In the genomic region with DNA sequence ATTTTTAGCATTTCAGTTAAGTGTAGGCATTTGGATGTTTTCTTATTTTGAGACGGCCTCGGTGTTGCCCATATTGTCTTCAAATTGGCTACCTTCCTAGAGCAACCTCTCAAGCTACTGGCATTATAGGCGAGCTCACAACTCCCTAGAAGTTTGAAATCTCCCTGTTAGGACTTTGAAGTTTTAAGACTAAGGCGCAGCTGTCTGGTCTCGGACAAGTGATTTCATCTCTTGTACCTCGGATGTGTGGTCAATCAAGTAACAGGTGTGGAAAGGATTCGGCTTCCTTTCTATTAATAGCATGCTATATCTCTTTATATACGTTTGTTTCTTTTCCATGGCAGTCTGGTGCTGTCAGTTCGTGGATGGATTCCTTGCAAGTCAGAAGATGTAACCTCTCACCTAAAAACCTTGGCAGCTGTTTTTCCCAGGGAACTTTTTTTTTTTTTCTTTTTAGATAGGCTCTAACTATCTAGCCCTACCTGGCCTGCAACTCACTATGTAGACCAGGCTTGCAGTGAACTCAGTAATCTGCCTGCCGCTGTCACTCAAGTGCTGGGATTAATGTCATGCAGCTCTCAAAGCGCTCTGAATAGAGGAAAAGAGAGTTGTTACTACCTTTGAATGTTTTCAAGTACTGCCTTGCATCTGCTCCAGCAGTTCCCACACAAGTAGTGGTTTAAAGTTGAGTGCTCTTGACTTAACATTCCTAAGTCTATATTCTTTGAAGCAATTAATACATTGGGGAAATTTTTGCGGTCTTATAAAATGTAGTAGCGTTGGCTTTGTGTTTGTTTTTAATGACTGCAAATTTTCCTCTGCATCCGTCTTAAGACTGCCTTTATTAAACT, we compare ENCODE assay signal across 8 mouse cellular contexts. TPM values are rescaled to one million over a fixed set of nuclear protein-coding genes. Genes with fewer than 3 reads are reported as not detected.
DNase-seq lines count a peak whose midpoint lies in the region; ATAC-seq and TF ChIP-seq lines count a peak whose summit lies in the region.

No protein-coding gene starts in this region.

- H3K4me1 ChIP-seq in heart, embryonic 11.5 days (ENCODE audit: control insufficient read depth, insufficient read depth, low read length): peaks cover 16% of the 10 kb centered on the region
- H3K4me1 ChIP-seq in MEL (ENCODE audit: control insufficient read depth in 1 of 2, insufficient read depth in 2 of 2, low read length in 2 of 2): peaks cover 0 to 21% of the 10 kb centered on the region in 2 experiments; a peak in 2 of 4 replicates
- H3K4me1 ChIP-seq in hindbrain, embryonic 14.5 days (replicated peaks; ENCODE audit: control insufficient read depth, insufficient read depth, low read length): peaks cover 19% of the 10 kb centered on the region
- H3K4me1 ChIP-seq in midbrain, embryonic 10.5 days: peaks cover 26% of the 10 kb centered on the region
- peaks cover 7% of the 10 kb centered on the region; the same call in 1 of the 2 replicates for H3K4me1 ChIP-seq in thymus, adult 2 months (replicated peaks; ENCODE audit: control insufficient read depth, insufficient read depth, low read length)

- H3K79me2 ChIP-seq in MEL (ENCODE audit: control insufficient read depth, insufficient read depth, low read length, poor library complexity): peaks cover 50% of the 10 kb centered on the region

- no peak overlapping the region for H3K27ac ChIP-seq in heart, embryonic 11.5 days (ENCODE audit: low read depth, low read length)
- peak overlapping the region; percentile 96; the same call in 1 of the 2 replicates for H3K27ac ChIP-seq in MEL (ENCODE audit: control insufficient read depth, low read depth, low read length)
- no peak overlapping the region for H3K27ac ChIP-seq in hindbrain, embryonic 14.5 days
- H3K27ac ChIP-seq in midbrain, embryonic 10.5 days (replicated peaks): peak overlapping the region; percentile 98; the same call in 1 of the 2 replicates
- no peak overlapping the region for H3K27ac ChIP-seq in thymus, adult 2 months (ENCODE audit: control insufficient read depth, insufficient read depth, low read length)

- H3K4me3 ChIP-seq in heart, embryonic 11.5 days (ENCODE audit: low read depth, low read length): peak overlapping the region; percentile 95
- H3K4me3 ChIP-seq in MEL (ENCODE audit: control insufficient read depth in 1 of 2, insufficient read depth in 1 of 2, low read depth in 2 of 2, low read length in 2 of 2): peak overlapping the region; percentile 59 to 100
- peak overlapping the region; percentile 92 for H3K4me3 ChIP-seq in hindbrain, embryonic 14.5 days (replicated peaks; ENCODE audit: low read length)
- H3K4me3 ChIP-seq in midbrain, embryonic 10.5 days: peak overlapping the region; percentile 94
- no peak overlapping the region for H3K4me3 ChIP-seq in thymus, adult 2 months (ENCODE audit: control insufficient read depth, insufficient read depth, low read length)

- intact Hi-C loops in heart, postnatal 25 days (cut with DNase I): no loop called here

- no peaks in the 10 kb centered on the region for H3K9me3 ChIP-seq in heart, embryonic 11.5 days (replicated peaks; ENCODE audit: control insufficient read depth, low read length)
- H3K9me3 ChIP-seq in MEL (replicated peaks; ENCODE audit: insufficient read depth, low read length): no peaks in the 10 kb centered on the region
- no peaks in the 10 kb centered on the region for H3K9me3 ChIP-seq in hindbrain, embryonic 14.5 days (ENCODE audit: control insufficient read depth, low read length)
- H3K9me3 ChIP-seq in midbrain, embryonic 10.5 days (replicated peaks): no peaks in the 10 kb centered on the region

- 41% methylated on average over 14 of the region's 14 CpGs for WGBS in heart, embryonic 11.5 days (ENCODE audit: insufficient replicate concordance)
- 68% methylated on average over 14 of the region's 14 CpGs for WGBS in hindbrain, embryonic 14.5 days
- 66% methylated on average over 14 of the region's 14 CpGs for WGBS in midbrain, embryonic 10.5 days
- 43% methylated on average over 14 of the region's 14 CpGs for whole genome bisulfite sequencing in thymus, adult 2 months

- peak overlapping the region; percentile 98 for H3K9ac ChIP-seq in heart, embryonic 11.5 days (ENCODE audit: low read depth, low read length)
- peak overlapping the region; percentile 99 for H3K9ac ChIP-seq in MEL (ENCODE audit: control insufficient read depth, low read depth, low read length, poor library complexity, severe bottlenecking)
- H3K9ac ChIP-seq in hindbrain, embryonic 14.5 days: peak overlapping the region; percentile 94

- no peaks in the 10 kb centered on the region for H3K27me3 ChIP-seq in heart, embryonic 11.5 days (ENCODE audit: control insufficient read depth, insufficient read depth, low read length)
- H3K27me3 ChIP-seq in MEL (ENCODE audit: control insufficient read depth in 1 of 2, insufficient read depth in 2 of 2, low read length in 2 of 2): no peaks in the 10 kb centered on the region
- no peaks in the 10 kb centered on the region for H3K27me3 ChIP-seq in hindbrain, embryonic 14.5 days (ENCODE audit: control insufficient read depth, insufficient read depth, low read length)
- H3K27me3 ChIP-seq in midbrain, embryonic 10.5 days (ENCODE audit: low read depth, poor library complexity, severe bottlenecking): no peaks in the 10 kb centered on the region
- H3K27me3 ChIP-seq in thymus, adult 2 months (ENCODE audit: control insufficient read depth, insufficient read depth, low read length): no peaks in the 10 kb centered on the region

- H3K4me2 ChIP-seq in heart, embryonic 11.5 days: peak overlapping the region; percentile 94
- peak overlapping the region; percentile 71 for H3K4me2 ChIP-seq in hindbrain, embryonic 14.5 days (replicated peaks)

- no peak for TF ChIP-seq RAD21 in MEL (IDR thresholded peaks at IDR 0.05; ENCODE audit: low read depth, low read length)

- TF ChIP-seq CTCF in MEL (IDR thresholded peaks at IDR 0.05 in 2 of 3, conservative IDR thresholded peaks at IDR 0.05 in 1 of 3; ENCODE audit: control insufficient read depth in 1 of 3, insufficient read depth in 1 of 3, low read depth in 2 of 3, low read length in 3 of 3, poor library complexity in 1 of 3, severe bottlenecking in 1 of 3): no peak
- TF ChIP-seq CTCF in thymus, adult 2 months (IDR thresholded peaks at IDR 0.05; ENCODE audit: borderline replicate concordance, control insufficient read depth, extremely low read depth, insufficient read depth, low read length, poor library complexity): no peak

- ATAC-seq in heart, embryonic 11.5 days (replicated peaks; ENCODE audit: insufficient number of reproducible peaks, low FRiP score, low TSS enrichment): no peak
- no peak for ATAC-seq in hindbrain, embryonic 14.5 days (ENCODE audit: low FRiP score)

- peaks cover 27% of the 10 kb centered on the region for H3K36me3 ChIP-seq in heart, embryonic 11.5 days (ENCODE audit: control insufficient read depth, insufficient read depth, low read length)
- H3K36me3 ChIP-seq in MEL (ENCODE audit: control insufficient read depth in 1 of 2, insufficient read depth in 2 of 2, low read length in 2 of 2): peaks cover 18 to 32% of the 10 kb centered on the region in 2 experiments
- peaks cover 54% of the 10 kb centered on the region for H3K36me3 ChIP-seq in hindbrain, embryonic 14.5 days (replicated peaks; ENCODE audit: control insufficient read depth, insufficient read depth)
- H3K36me3 ChIP-seq in midbrain, embryonic 10.5 days: peaks cover 57% of the 10 kb centered on the region
- peaks cover 42% of the 10 kb centered on the region for H3K36me3 ChIP-seq in thymus, adult 2 months (ENCODE audit: control insufficient read depth, insufficient read depth, low read length)

- DNase-seq in heart, postnatal 25 days (ENCODE audit: low spot score): no peak
- DNase-seq in MEL (ENCODE audit: low read depth, low spot score): no peak
- no peak for DNase-seq in hindbrain, embryonic 14.5 days (ENCODE audit: low spot score)
- DNase-seq in midbrain, embryonic 10.5 days (ENCODE audit: low spot score): no peak
- no peak for DNase-seq in spleen, postnatal 36 days (ENCODE audit: low spot score in 2 of 2)
- no peak for DNase-seq in layer of hippocampus, adult 8-10 months (ENCODE audit: low spot score in 2 of 2)
- DNase-seq in thymus, adult 2 months: no peak

- TF ChIP-seq EP300 in MEL (IDR thresholded peaks at IDR 0.05; ENCODE audit: low read depth in 1 of 2, low read length in 2 of 2): no peak

- TF ChIP-seq POLR2A in MEL (IDR thresholded peaks at IDR 0.05; ENCODE audit: control insufficient read depth in 1 of 2, insufficient read depth in 1 of 2, low read depth in 1 of 2, low read length in 2 of 2, poor library complexity in 1 of 2): no peak
- no peak for TF ChIP-seq POLR2A in thymus, adult 2 months (IDR thresholded peaks at IDR 0.05; ENCODE audit: control insufficient read depth, extremely low read depth, insufficient read depth, low read length, poor library complexity)

RNA-seq across cellular contexts. Expression of gene Sf3b3, which starts 1.3 kb away (rescaled TPM):
- polyA plus RNA-seq in heart, embryonic 11.5 days (2014; fragmentation: Nextera tagmentation; extraction: Ambion mirVana): 92.8 and 112 TPM in 2 replicates
- 10 to 100 TPM; 39.7 to 42.4 TPM for total RNA-seq in heart, postnatal 25 days (2021)
- 150 and 170 TPM in 2 replicates for total RNA-seq in MEL (2012; rRNA removed)
- polyA plus RNA-seq in MEL (2012; ENCODE audit: insufficient read depth in 1 of 2, insufficient read length in 2 of 2, low read depth in 1 of 2, low replicate concordance in 2 of 2, missing spikeins in 1 of 2): 100 to 1,000 TPM; 167 to 224 TPM
- 92.2 and 102 TPM in 2 replicates for polyA plus RNA-seq in hindbrain, embryonic 14.5 days (2014; fragmentation: Nextera tagmentation; extraction: Ambion mirVana)
- polyA plus RNA-seq in midbrain, embryonic 10.5 days (2016; fragmentation: Nextera tagmentation; extraction: Ambion mirVana): 222 and 225 TPM in 2 replicates
- 10 to 100 TPM; 64.5 to 78.9 (median 76.6) TPM for total RNA-seq in layer of hippocampus, adult 8-10 months (2022)
- polyA plus RNA-seq in thymus, adult 2 months (2012; rRNA removed): 78.5 and 82.0 TPM in 2 replicates

RNA-seq across cellular contexts. Expression of gene Cog4, which starts 1.5 kb away (rescaled TPM):
- polyA plus RNA-seq in heart, embryonic 11.5 days (2014; fragmentation: Nextera tagmentation; extraction: Ambion mirVana): 62.8 and 64.2 TPM in 2 replicates
- 10 to 100 TPM; 69.6 to 73.7 TPM for total RNA-seq in heart, postnatal 25 days (2021)
- 31.7 and 32.1 TPM in 2 replicates for total RNA-seq in MEL (2012; rRNA removed)
- polyA plus RNA-seq in MEL (2012; ENCODE audit: insufficient read depth in 1 of 2, insufficient read length in 2 of 2, low read depth in 1 of 2, low replicate concordance in 2 of 2, missing spikeins in 1 of 2): 10 to 100 TPM in 1 of 2 experiments, not detected in 1; 35.3 TPM
- polyA plus RNA-seq in hindbrain, embryonic 14.5 days (2014; fragmentation: Nextera tagmentation; extraction: Ambion mirVana): 66.7 and 73.0 TPM in 2 replicates
- polyA plus RNA-seq in midbrain, embryonic 10.5 days (2016; fragmentation: Nextera tagmentation; extraction: Ambion mirVana): 75.4 and 78.2 TPM in 2 replicates
- total RNA-seq in layer of hippocampus, adult 8-10 months (2022): 10 to 100 TPM; 50.8 to 64.2 (median 62.8) TPM
- 34.0 and 38.3 TPM in 2 replicates for polyA plus RNA-seq in thymus, adult 2 months (2012; rRNA removed)

RNA-seq across cellular contexts. Expression of gene Il34, which starts 42.1 kb away (rescaled TPM):
- polyA plus RNA-seq in heart, embryonic 11.5 days (2014; fragmentation: Nextera tagmentation; extraction: Ambion mirVana): 0.36 TPM in 1 of 2 replicates, not detected in the other
- total RNA-seq in heart, postnatal 25 days (2021): 1 to 10 TPM; 7.2 TPM
- total RNA-seq in MEL (2012; rRNA removed): 0.12 and 0.26 TPM in 2 replicates
- under 1 TPM in 1 of 2 experiments, not detected in 1; 0.18 TPM for polyA plus RNA-seq in MEL (2012; ENCODE audit: insufficient read depth in 1 of 2, insufficient read length in 2 of 2, low read depth in 1 of 2, low replicate concordance in 2 of 2, missing spikeins in 1 of 2)
- 5.4 and 6.1 TPM in 2 replicates for polyA plus RNA-seq in hindbrain, embryonic 14.5 days (2014; fragmentation: Nextera tagmentation; extraction: Ambion mirVana)
- 0.20 and 0.51 TPM in 2 replicates for polyA plus RNA-seq in midbrain, embryonic 10.5 days (2016; fragmentation: Nextera tagmentation; extraction: Ambion mirVana)
- 10 to 100 TPM; 57.8 to 86.8 (median 69.6) TPM for total RNA-seq in layer of hippocampus, adult 8-10 months (2022)
- polyA plus RNA-seq in thymus, adult 2 months (2012; rRNA removed): 23.2 and 29.3 TPM in 2 replicates

RNA-seq across cellular contexts. Expression of gene Fuk, which starts 54.4 kb away (rescaled TPM):
- polyA plus RNA-seq in heart, embryonic 11.5 days (2014; fragmentation: Nextera tagmentation; extraction: Ambion mirVana): 5.1 and 5.7 TPM in 2 replicates
- 1 to 10 TPM; 4.6 to 5.4 TPM for total RNA-seq in heart, postnatal 25 days (2021)
- total RNA-seq in MEL (2012; rRNA removed): 8.3 and 9.1 TPM in 2 replicates
- polyA plus RNA-seq in MEL (2012; ENCODE audit: insufficient read depth in 1 of 2, insufficient read length in 2 of 2, low read depth in 1 of 2, low replicate concordance in 2 of 2, missing spikeins in 1 of 2): 10 to 100 TPM in 1 of 2 experiments, not detected in 1; 10.6 TPM
- polyA plus RNA-seq in hindbrain, embryonic 14.5 days (2014; fragmentation: Nextera tagmentation; extraction: Ambion mirVana): 5.0 and 5.8 TPM in 2 replicates
- 12.2 and 12.7 TPM in 2 replicates for polyA plus RNA-seq in midbrain, embryonic 10.5 days (2016; fragmentation: Nextera tagmentation; extraction: Ambion mirVana)
- total RNA-seq in layer of hippocampus, adult 8-10 months (2022): 10 to 100 TPM; 20.7 to 26.7 (median 24.4) TPM
- polyA plus RNA-seq in thymus, adult 2 months (2012; rRNA removed): 22.1 and 22.4 TPM in 2 replicates

Comparison
In these comparisons a context has a peak if more than half of its experiments do, and no peak if none do; other contexts are left out.
1. H3K27ac ChIP-seq: peak in MEL (single experiment) and midbrain, embryonic 10.5 days (single experiment); none in heart, embryonic 11.5 days (single experiment), hindbrain, embryonic 14.5 days (single experiment) and thymus, adult 2 months (single experiment).
2. Peak in every context shown above with its lines, with median percentiles within 50 percentile points of each other: H3K9ac ChIP-seq.